Mouse (Mus musculus) lung, postnatal 25 days (tissue): ENCODE data around the gene Rab21.

ENCODE experiments used
- DNase-seq: peaks from one replicate; pipeline ENCODE4 v3.0.0; 2022; ENCODE audit warnings: low spot score

Rab21 gene

DNA sequence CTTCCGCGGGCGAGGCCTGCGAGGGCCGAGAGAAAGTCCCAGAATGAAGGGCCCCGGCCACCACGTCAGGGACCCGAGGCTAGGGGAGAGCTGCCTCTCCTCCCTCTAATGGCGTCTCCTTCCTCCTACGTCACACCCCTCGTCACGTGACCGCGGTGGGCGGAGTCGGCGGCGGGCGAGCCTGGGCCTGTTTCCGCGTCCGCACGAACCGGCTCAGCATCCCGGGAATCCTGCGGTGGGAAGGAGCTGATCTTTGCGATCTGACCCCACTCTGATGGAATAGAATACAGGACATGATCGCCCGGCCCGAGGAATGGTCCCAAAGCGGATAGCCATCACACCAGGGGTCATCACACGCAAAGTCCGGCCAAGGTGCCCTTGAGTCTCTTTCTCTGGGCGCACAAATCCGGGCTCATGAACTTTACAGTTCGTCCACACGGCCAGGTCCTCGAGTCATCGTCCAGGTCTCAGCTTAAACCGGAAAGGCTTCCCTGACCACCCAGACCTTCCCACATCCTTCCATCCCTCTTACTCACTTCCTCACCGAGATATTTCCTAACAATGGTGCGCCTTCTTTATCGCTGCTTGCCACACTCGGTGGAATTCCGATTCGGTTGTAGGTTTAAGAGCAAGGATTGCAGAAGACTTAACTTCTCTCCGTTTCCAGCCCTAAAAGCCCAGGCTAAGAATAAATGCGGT, at the start of gene Rab21:
Gene Rab21, minus strand, starts transcription at position 122 of the 699 bp plus-strand sequence.
- peak; percentile 97 for DNase-seq

DNA sequence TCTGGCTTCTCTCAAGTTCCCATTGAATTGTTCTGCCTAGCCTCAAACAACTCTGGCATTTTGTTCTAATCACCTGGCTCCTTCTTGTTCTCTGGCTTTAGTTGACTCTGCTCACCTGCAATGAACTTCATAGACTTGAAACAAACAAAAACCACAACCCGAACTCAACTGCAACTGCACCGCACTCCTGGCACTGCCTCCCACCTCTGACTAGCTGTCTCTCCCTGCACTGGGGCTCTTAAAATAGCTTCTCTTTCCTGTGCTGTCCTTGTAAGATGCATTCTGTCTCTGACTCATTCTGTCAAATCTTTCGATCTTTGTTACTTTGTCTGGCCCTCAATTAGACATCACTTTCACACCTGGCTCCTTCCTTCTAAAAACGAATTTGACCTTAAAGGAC, 47.8 kb upstream of the Rab21 start:
- DNase-seq = no peak

DNA sequence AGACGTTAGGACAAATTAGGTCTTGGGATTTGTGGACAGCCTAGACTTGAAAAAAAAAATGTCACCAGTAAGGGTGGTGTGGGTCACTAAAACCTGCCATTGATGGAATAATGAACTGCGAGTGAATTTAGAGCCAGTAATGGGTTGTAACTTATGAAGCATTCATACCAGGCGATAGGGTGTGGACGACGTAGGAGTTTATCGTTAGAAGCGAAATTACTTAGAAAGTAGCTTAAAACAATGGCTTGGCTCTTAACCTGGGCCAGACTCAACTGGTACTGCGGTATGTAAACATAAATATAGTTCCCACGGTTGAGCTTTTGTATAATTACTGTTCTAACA, 47.2 kb upstream of the Rab21 start:
- DNase-seq = no peak

DNA sequence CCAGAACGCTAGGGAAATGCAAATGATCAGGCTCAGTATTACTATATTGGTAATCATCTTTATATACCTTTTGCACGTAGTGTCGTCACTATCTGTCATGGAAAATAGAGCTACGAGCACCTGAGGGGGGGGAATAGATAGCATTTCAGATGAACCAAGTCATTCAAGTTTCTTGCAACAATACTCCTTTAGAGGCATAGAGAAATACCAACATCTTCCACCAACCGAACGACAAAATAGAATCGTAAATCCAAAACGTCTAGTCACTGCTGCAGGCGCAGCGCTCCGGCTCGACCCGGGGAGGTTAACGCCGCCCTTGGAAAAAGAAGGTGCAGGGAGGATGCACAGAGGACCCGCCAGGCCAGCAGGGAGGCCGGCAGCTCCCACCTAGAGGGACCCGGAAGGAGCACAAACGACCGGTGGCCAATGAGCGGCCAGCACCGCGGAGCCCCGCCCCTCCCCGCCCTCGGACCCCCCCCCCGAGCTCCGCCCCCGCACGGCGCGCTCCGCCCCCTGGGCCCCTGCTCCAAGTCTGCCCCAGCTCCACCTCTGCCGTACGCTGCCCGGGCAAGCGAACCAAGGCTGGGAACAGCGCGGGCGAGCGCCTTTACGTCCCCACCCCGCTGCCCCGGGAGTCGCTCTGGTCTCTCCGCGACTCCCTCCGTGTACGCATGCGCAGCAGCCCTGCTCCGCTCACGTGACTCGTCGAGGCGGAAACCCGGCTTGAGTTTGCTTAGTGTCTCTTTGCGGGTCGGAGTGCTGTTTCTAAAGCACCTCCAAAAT, 46.6 kb upstream of the Rab21 start, which contains the start of gene Tmem19:
Gene Tmem19, minus strand, starts transcription at position 662 of the 783 bp plus-strand sequence.
- DNase-seq = peak; percentile 97

DNA sequence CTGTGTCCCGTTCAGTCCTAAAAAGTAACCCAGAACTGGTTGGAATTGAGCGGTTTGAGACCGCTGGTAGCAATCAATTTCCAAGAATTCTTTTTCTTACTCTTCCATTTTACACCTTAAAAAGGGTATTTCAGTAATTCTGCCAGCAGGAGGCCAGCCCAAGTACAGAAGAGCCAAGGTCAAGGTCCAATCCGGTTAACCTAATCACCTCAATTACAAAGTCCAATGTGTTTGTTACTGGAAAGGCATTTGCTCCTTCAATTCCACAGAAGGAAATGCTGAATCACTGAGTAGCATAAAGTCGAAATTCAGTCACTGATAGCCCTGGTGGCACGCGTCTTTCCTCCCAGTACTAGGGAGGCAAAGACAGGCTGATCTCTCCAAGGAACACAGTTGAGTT, 43.7 kb upstream of the Rab21 start:
- DNase-seq = no peak

DNA sequence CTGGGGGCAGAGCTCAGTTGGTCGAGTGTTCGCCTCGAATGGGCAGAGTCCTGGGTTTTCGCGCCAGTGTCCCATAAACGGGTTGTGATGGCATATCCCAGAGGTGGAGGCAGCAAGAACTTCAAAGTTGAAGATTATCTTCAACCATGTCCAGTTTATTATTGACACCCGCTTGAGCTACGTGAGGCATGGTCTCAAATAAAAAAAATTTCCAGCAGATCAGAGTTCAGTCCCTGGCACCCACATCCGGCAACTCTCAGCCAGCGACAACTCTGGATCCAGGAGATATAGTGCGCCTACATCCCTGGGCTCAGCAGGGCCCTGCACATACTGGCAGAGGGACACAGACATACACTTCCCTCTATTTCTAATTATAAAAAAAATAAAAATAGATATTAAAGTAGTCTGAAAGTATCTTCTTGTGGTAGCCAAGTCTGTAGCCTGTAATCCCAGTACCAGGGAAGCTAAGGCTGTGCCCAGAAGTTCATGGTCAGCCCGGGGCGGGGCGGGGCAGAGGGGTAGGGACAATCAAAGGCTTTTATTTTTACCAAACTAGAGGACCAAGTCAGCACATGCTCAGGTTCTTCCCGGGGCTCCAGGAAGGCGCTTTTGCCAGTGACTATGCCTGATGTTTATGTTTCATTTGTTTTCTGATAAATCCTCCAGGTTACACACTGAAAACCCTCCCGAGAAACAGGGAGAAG, 43.0 kb upstream of the Rab21 start:
- no peak for DNase-seq

DNA sequence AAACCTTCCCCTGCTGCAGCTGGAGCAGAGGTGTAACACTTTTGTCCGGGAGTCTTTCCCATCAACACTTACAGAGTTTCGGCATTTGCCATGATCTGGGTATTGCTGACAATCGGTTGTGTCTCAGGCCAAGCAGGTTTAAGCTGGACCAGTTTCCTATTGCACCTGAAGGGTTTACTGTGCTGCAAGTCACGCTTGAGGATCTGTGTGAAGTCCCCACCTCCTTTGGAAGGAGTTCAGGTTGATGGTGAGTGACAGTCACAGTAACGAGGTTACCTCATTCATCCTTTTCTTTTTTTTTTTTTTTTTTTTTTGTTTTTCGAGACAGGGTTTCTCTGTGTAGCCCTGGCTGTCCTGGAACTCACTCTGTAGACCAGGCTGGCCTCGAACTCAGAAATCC, 40.7 kb upstream of the Rab21 start:
- no peak for DNase-seq

DNA sequence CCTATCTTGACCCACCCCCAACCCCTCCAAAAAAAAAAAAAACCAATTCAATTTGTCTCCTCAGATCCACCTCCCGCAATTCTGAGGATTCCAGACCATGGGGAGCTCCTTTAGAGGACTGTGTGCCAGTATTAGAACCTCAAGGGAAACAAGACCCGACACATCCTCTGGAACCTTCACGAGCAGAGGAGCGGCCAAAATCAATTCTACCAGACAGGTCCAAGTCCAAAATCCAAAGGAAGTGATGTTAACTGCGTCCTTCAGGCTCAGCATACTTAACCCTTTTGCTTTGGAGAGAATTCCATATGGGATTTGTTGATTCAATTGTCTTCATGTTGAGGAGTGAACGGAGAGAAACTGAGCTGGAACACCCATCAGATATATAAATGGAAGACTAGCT, 39.6 kb upstream of the Rab21 start:
- DNase-seq = no peak

DNA sequence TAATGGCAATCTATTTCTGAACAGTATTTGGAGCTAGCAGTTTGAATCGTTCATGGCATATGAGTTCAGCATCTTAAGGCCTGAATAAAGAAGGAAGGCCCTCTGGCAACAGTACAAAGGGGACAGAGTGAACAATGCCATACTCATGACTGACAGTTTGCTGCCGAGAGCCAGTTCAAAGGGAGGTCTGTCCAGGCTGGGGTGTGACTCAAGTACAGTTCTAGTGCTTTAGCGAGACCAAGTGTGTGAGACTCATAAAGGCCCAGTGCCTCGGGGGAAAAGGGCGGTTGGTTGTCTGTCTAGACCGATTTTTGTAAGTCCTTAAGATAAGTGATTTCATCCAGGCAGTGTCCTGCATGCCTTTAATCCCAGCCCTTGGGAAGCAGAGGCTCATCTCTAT, 39.2 kb upstream of the Rab21 start:
- DNase-seq = no peak

DNA sequence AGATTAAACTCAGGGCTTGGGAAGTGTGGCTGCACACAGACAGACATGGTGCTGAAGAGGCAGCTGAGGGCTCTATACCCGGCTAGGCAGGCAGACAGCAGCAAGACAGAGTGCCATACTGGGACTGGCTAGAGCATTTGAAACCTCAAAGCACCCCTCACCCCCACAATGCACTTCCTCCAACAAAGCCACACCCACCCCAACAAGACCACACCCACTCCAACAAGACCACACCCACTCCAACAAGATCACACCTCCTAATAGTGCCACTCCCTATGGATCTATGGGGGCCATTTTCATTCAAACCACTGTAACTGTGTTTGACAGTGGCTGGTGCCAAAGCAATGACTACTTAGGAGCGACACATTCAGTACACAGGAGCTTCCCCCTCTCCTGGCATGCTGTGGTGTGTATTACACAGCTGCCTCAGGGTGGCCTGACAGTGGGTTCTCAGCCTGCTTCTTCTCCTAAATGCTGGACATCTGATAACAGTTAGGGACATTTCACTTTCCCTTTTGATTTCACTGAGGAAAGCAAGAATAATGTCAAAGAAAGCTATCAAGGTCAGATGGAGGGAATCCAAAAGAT, 35.5 kb upstream of the Rab21 start:
- no peak for DNase-seq

DNA sequence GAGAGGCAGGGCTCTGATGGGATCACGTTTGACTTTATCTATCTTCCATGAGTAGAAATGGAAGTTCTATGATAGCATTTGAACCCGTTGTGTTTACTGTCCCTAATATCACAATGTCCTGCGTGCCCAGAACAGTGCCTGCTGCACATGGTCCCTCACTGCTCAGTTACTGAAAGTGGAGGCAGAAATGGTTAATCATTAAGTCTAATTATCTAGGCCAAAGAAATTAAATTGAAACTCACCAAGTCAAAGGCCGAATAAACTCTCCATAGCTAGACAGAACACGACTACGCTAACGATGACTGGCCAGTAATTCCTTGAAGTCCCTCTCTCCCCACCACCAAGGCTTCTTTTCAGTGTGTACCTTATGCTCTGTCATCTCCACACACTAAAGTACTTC, 34.1 kb upstream of the Rab21 start:
- DNase-seq = no peak

DNA sequence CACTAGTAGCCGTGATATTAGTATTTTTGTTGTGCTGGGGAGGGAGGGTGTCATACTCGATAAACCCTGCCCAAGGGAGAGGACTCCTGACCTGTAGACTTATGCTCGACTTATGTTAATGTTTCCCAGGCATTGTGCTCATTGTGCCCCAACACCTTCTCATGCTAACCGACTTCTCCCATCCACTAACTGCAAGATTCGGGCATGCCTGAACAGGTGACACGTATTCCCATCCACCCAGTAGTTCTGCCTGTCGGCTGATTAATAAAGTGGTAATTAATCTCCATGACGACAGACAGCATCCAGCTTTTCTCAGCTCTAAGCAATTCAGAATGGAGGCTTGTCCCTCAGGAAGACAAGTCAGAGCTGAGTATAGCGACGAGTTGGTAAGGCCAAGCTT, 33.6 kb upstream of the Rab21 start:
- no peak for DNase-seq

DNA sequence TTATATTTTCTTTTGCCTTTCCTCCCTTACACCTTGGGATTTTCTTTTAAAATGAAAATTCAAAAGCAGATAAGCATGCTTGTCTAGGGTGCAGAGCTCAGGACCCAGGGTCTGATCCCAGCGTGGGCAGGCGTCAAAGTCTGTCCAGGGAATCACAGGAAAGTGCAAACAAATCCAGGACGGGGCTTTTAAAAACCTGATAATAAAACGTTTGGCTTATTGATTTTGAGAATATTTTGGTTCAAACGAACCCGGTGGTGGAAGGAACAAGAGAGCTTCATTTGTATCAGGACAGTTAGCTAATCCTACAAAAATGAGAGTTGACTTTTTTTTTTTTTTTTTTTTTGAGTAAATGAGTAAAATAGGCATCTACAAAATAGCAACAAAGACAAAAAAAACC, 32.7 kb upstream of the Rab21 start:
- DNase-seq = no peak

DNA sequence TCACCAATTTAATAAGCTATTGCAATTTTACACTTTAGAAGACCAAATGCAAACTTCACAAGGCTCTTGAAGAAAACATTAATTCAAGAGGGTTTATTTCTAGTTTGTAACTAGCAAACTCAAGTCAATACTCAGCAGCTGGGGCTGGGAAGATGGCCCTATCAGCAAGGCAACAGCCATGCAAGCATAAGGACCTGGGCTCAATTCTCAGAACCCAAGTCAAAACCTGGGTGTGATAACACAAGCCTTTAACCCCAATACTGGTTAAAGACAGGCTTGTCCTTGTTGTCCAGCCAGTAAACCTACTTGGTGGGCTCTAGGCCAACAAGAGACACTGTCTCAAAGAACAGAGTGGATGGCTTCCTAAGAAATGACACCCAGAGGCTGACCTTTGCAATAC, 31.1 kb upstream of the Rab21 start:
- no peak for DNase-seq

DNA sequence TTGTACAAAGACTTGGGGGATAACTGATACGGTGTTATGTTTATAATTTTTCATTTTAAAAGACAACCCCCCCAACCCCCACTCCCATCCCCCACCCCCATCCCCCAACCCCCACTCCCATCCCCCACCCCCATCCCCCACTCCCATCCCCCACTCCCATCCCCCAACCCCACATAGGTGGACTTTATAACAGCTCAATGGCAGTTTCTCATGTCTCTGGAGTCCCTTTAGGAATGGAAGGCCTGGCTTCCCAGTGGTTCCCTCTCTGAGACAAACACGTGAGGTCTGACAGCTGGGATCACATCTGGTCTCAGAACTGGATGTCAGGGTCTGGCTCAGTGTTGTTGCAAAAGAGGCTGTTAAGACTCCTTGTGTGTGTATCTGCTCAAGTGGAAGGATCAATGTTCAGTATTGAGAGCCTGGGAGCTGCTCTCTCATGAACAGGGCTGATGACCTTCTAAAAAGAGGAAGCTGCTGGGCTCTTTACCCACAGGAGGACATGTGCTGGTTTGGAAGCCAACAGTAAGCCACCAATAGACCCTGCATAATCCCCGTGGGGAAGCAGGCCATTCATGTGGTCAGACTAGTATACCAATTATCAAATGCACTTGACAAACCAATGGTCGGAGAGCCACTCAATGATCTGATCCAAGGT, 27.5 kb upstream of the Rab21 start:
- DNase-seq = no peak

DNA sequence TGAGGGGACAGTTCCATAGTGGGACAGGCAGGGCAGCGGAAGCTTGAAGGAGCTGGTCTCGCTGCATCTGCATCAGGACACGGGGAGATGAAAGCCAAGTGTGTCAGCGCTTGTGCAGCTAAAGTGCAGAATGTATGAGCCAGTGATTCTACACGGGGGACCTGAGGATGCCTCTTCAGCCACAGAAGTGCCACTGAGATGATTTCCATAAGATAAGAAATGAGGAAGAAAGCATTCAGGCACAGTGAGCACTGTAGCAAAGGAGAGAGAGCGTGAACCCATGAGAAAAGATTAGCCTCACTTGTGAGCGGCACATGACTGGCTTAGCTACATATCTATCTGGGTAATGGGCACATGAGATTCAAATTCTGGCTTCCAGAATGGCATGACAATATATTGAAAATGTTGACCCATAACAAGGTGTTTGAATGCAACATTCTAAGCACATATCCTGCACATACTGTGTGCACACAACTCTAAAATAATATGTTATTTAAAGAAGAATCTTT, 24.5 kb upstream of the Rab21 start:
- no peak for DNase-seq

DNA sequence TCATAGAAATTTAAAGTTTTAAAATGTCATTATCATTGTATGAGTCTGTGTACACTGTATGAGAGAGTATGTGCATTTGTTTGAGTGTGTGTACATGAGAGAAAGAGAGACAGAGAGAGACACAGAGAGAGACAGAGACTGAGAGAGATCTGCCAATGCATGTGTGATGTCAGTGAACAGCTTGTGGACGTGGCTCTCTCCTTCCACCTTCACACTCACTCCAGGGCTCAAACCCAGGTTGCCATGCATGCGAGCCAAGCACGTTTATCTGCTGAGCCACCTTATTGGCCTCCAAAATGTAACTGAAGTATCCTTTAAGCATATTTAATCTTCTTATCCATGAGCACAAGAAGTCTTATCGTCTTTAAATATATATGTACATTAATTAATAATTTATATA, 21.5 kb upstream of the Rab21 start:
- DNase-seq = no peak

DNA sequence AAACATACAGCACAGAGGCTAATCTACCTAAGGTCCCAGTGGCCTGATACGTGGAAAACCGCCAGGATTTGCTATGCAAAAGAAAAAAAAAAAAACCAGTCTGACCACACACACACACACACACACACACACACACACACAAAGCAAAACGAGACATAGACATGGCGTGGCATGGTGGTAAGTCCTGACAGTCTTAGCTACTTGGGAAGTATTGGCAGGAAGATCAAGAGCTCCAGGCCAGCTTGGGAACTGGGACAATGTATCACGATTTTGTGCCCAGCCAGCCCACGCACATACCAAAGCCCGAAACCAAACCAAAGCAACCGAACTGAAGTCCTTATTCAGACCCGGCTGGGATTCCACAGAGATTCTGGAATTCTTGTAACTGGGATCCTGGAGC, 18.1 kb upstream of the Rab21 start:
- no peak for DNase-seq

DNA sequence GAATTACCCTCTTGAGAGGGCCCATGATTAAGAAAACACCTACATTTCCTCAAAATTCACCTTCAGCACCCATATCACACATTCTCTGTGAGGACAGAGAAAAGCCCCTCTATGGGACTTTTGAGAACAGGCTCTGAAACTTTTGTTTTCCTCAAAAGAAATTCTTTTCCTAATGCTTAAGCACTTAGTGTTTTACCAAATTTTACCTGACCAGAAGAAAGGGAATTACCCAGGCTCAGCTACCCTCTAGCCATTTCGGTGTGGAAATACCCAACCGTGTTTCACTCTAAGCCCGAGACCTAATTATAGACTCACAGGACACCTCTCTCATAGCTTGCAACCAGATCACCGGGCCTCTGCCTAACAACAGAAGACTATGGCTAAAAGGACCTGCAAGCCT, 17.6 kb upstream of the Rab21 start:
- DNase-seq = no peak

DNA sequence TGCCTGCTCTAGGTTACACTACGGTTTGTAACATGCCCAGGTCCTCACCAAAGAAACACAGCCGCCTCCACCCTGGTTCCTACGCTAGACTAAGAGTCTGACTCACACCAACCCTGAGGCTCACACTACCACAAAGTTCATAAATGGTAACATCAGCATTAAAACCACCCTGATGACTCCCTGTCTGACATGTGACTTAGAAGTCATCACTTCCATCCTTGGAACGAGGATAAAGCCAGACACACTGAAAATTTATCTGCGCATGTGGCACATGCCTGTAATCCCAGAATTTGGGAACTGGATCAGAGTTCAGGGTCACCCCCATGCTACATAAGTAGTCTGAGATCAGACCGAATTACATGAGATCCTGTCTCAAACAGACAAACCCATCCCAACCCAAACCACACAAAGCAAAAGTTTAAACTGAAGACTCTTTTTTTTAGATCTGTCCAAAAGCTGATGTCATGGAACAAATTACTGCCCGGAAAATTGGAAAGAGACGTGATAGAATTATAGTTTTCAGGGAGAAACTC, 17.1 kb upstream of the Rab21 start:
- DNase-seq = no peak

DNA sequence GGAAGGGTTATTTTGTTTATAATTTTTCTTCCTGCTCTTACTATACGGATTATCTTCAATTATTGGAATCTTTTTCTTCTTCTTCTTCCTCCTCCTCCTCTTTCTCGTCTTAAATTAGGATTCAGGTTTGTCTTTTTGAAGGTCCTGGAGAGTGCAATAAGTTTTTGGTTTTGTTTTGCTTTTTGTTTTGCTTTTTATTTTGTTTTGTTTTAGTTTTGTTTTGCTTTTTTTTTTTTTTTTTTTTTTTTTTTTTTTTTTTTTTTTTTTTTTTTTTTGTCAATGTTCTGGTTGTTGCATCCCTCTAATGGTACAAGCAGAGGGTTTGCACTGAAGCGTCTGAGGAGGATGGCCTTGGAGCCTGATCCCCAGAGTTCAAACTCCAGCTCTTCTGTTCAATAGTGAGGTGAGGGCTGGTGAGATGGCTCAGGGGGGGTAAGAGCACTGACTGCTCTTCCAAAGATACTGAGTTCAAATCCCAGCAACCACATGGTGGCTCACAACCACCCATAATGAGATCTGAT, 13.7 kb upstream of the Rab21 start:
- DNase-seq = no peak

DNA sequence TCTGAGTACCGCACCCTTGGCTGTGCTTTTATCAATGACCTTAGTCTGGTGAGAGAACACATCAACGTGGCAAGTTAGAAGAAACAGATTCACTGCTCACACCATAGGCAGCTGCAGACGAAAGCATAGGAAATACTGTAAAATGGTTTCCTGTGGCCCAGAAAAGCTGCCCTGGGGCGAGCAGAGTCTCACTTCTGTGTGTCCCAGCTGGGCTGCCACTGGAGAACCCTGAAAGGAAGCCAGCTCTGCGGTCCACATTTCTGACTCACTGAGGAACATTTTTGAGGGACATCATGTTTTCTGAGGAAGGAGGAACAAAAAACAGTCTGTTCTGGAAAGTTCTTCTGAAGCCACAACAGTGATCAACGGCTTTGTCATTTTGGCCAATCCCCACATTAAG, 13.1 kb upstream of the Rab21 start:
- peak; percentile 32 for DNase-seq
